Mouse (Mus musculus) CD4-positive, CD25-positive, alpha-beta regulatory T cell, adult 2 months (primary cell): ENCODE results near the gene Gm38392.

Experiments used
- DNase-seq: peaks from one replicate; pipeline ENCODE4 v3.0.0-alpha.2; 2012; ENCODE audit warnings: low read depth, low spot score

Gm38392 gene

DNA sequence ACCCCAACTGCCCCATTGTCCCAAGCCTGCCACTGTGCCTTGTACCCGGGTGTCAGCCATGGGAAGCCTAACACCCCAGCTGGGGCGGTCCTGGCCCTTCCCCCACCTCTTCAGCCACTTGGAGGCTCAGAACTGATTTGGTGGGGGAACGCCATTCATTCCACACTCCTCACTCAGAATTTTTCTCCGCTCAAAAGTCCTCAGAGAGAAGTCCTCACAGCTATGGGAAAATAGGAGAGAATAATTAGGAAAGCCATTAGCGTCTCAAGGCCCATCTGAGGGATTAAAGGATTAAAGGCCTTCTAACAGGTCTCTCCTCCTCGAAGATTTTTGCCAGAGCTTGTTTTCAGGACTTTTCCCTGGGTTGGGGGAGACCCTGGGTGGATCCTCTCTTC, 49.9 kb downstream of the Gm38392 start:
- DNase-seq = no peak

DNA sequence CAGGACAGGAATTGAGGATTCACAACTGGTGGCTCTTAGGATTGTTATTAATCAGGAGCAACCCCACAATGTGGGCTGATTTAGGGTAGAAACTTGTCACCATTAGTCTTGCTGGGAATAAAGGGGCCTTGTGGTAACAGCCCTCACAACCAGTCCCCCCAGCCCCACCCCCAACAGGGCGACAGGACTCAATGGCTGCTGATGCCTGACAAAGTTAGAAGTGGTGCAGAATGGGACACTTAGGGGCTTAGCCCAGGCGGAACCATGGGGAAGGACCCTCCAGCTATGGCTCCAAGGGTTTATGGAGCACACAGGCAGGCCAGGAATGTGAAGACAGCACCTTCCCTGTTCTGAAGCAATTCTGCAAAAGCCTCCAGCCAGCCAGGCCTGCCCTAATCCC, 51.4 kb downstream of the Gm38392 start:
- no peak for DNase-seq

DNA sequence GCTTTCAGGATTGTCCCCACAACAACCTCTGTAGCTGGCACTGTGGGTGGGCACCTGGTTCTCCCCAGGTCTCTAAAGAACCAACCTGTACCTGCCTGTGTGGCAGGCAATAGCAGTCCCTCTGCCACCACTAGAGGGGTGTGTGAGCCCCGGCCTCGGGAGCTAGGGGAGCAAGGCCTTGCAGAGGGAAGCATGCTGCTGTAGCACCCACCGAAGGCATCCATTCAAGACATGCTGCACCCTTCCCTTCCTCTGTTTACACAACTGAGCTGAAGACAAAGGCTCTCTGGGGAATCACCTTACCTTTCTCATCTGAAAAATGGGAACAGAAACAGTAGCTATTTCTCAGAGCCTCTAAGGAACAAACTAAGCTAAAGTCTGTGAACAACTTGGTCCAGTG, 51.8 kb downstream of the Gm38392 start:
- DNase-seq = peak; percentile 54

DNA sequence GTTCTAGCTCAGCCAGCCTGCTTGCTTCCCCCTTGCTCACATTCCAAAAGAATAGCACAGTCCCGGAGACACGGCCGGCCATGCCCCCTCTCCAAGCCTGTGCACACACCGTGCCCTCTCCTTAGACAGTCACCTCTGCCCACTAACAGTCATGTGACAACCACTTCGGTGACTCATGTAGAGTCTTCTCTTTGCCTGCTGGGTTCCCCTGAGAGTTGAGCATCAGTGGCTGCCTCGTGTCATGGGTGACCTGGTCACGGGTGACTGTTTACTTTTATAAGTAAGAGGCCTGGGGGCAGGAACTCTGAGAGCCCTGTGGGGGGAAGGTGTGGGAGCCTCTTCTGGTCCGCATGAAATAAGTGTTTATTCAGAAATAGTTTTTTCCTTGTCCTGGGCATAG, 53.0 kb downstream of the Gm38392 start:
- DNase-seq = no peak

DNA sequence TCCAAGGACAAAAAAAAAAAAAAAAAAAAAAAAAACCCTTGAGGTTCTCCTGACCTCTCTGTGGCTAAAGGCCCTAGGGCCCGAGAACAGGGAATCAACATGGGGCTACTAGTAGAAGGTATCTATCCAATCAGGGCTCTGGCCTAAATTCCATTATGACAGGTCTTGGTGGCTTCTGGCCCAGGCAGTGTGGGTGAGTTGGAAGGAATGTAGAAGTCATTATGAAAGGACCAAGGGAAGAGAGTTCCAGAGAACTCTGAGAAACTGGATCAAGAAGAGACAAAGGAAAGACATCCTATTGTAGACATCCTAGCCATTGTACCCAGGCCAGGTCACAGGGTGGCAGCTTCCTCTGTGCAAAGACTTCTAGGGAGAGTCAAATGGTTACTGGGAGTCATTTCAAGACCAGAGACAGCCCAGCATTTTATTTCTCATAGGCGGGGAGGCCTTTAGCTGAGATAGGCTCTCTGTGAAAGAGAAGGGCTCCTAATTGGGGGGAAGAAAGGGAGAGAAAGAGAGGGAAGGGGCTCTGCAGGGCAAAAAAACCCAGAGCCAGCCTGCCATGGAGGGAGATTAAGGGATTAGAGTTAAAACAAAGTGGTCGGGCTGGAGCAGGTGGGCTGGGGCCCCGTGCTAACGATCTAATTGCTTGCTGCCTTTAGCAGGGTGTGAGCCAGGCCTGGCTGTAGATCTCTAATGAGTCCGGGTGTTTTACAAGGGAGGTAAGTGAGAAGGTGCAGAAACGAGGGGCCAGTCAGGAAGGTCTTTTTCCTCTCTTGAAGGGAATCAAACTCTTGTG, 54.0 kb downstream of the Gm38392 start:
- no peak for DNase-seq

DNA sequence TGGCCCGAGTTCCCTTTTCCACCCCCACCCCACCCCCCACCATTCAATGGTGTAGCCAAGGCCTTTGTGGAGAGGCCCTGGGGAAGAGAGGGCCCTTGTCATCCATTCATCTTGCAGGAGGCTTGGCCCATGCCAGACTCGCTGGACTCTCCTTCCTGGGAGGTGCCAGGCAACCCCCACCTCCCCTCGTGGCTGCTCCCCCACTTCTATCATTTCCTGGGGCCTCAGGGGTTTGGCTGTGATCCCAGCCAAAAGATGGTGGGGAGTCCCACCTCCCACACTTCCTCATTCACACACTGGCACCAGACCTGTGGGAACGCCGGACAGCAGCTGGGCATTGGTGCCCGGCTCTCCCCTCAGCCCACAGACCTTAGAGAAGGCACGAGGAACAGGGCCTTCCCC, 54.7 kb downstream of the Gm38392 start:
- DNase-seq = no peak

DNA sequence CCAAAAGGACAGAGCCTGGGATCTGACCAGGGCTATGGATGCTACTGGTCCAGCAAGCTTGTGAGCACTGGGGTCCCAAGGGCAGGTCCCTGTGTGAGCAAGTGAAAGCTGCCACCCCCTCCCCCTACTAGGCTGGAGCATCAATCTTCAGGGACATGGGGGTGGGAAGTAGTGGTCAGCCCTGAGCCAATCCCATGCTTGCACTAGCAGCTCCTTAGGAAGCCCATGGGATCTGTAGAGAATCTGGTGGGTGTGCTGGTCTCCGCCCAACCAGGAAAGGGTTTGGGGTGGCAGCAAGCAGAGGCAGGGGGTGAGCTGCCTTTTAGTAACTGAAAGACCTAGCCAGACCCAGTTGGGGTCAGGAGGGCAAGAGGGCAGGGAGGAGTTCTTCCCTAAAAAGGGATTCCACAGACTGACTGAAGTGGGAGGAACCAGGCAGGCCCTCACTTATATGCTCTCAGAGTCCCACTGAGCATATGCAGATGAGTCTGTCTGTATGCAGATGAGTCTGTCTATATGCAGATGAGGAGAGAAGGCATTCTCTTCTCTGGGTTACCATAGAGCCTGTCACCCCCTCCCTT, 55.9 kb downstream of the Gm38392 start:
- no peak for DNase-seq

DNA sequence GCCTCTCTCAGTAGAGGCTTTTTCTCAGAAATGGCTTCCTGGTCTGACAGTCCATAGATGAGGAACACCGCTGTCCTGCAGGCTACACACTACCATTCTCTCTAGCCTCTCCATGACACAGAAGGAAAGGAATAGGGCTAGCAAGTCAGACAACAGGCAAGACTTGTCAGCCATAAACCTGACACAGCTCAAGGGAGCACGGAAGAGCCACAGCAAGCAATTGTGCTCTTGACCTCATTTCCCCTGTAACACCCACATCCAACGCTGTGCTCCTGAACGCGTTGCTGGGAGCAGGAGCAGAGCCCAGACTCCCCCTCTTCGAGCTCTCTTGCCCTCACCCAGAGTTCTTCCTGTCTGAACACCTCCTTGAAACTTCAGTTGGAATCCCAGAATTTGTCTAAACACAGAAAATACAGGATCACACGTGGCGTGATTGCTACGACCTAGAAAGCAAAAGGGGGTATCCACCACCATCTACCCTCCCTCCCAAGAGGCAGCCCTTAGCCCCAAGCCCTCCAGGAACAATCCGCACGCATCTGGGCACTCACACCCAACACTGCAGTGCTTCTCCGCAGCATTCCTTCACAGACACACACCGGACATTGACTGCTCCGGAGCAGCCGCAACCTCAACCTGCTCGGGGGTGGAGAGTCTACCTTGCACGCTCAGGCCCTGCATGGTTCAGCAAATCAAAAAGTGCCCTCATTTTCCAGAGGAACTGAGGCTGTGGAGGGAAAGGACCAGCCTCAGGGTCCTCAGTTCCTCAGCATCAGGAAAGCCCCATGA, 56.6 kb downstream of the Gm38392 start:
- no peak for DNase-seq

DNA sequence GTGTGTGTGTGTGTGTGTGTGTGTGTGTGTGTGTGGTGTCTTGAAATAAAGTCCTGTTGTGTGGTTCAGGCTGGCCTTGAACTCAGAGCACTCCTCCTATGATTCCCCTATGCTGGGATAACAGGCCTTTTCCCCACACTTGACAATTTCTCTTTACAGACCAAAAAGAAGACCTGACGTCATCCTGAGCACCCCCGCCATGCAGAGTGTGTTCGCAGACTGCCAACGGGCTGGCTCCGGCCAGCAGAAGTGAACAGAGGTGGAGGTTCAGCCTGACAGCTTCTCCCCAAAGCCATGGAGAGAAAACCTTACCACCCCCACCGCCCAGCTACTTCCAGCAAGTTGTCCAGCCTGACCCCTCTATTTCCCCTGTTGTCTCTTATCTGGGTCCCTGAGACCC, 57.5 kb downstream of the Gm38392 start:
- no peak for DNase-seq

DNA sequence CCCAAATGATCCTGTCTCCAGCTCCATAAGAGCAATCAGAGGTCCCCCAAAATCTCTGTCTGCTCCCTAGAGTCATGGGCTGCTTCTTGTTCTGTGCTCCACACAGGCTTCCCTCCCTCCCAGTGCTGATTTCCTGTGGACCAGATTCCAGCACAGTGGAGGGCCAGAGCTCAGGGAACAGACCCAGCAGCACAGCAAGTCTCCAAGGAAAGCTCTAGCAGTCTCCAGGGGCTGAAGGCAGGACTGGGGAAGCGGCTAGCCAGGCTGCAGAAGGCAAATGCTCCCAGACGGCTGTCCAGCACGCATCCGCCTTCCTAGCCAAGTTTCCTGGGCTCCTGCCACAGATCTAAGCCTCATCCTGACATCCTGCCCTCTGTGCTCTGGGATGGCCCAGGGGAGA, 58.1 kb downstream of the Gm38392 start:
- no peak for DNase-seq

DNA sequence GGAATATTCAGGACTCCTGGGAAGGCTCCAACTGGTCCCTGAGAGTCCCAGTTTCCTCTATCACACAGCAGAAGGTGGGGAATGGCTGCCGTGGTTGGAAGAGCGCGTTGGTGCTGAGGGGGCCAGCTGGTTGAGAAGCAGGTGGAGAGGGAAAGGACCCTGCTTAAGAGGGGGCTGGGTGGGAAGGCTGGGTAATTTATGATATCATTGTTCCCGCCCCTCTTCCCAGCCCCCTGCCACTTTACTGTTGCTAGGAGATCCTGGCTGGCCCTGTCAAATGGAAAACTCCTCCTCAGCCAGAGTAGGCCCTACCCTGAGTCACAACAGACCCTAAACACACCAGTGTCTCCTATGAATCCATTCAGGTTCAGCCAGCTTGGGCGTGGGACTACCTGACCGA, 59.0 kb downstream of the Gm38392 start:
- no peak for DNase-seq

DNA sequence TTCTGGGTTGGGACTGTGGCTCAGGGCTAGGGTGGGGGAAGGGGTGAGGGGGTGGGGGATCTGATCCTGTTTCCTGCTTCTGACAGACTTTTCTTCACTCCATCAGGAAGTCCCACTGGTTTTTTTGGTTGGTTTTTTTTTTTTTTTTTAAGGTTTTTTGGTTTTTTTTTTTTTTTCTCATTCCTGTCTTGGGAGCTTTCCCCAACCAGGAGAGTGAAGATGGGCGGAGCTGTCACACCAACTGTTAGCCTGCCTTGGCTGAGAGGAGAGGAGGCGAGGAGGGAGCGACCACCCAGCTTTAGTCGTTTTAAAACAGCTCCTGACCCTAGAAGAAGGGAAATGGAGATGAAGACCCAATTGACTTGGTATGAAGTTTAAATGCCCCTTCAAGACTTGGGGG, 59.8 kb downstream of the Gm38392 start:
- no peak for DNase-seq

DNA sequence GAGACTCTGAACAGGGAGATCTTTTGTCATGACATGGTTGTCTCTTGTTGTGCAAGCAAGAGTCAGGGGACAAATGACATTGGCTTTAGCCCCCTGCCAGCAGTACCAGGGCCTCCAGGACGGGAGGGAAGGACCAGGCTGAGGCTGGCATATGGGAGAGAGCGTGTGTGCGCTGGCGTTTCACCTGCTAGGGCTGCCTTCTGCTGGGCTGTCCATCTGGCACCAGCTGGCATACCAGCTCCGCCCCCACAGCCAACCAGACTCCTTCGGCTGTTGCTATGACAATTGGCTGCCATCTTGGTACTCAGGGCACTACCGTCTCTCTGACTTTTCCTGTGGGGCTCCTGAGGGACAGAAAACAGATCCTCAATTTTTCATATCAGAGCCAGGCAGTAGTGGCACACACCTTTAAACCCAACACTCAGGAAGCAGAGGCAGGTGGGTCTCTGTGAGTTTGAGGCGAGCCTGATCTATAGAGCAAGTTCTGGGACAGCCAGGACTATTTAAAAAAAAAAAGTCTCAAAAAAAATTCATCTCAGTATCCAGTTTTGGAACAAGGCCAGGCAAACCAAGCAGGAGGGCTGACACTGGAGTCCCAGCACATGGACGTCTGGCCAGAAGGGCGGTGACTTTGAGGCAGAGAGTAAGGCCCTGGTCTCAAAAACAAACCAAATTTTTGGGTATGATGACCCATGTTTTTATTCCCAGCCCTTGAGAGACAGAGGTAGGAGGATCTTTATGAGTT, 60.7 kb downstream of the Gm38392 start:
- DNase-seq = no peak

DNA sequence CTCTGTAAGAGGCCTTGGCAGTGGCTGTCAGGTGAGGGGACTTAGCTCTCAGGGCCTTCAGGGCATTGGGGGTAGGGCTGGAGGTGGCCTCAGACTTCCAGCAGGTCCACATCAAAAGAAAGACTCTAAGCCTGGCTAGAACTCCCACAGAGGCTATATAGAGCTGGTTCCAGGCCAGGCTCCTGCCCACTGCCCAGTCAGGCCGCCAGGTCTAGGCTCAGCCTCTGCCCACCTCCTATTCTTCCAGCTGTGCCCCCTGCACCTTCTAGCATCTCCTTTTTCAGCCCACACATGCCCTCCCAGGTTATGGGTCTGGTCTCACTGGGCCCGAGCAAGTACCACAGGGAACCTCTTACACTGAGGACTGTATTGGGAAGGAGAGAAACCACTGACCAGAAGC, 62.1 kb downstream of the Gm38392 start:
- no peak for DNase-seq

DNA sequence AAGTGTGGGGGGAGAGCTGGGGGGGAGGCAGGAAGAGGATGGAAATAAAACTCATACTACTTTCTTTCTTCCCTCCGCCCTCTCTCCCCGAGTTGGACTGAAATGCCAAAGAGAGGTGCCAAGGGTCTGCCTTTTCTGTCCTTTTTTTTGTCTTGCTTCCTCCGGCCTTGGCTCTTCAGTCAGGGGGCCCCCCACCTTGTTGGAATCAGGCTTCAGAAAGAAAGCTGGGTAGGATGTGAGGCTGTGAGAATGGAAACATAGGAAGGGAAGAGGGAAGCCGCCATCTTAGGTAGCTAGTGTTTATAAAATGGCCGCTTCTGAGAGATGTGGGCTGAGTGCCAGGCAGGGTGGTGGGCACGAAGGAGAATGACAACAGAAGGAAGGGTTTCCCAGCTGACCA, 64.6 kb downstream of the Gm38392 start:
- no peak for DNase-seq

DNA sequence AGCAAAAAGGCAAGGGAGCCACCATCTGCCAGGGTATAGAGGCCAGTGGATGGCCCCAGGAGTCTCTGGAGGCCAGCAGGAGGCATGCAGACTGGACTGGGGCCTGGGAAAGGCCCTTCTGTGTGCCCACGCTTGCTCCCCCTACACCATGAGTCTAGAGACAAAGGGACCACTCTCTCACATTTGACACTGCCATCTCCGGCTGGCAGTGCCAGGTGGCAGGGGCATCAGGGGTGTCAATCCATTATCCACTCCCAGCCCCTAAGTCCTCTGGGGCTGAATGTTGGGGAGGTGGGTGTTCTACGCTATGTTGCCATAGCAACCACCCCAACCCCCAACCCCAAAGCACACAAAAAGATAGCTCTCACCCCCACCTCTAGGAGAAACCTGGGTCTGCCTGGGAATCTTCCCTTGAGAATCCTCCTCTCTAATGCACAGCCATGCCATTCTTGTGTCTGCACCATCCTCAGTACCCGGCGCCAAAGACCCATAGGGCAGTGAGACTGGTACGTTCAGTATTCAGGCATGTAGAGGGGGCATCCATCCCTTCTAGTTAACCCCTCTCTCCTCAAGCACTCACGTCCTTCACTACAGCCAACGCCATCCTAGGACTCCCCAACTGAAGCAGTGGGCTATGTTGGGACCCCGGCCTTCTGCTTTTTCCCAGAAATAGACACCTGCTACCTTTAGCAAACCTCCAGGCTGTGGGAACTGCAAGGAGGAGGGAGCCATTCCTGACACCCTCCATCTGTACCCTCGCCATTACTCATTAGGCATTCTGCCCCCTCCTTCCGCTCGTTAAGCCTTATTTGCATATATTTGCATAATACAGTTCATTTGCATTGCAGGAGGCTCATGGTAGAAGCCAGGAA, 65.3 kb downstream of the Gm38392 start:
- no peak for DNase-seq

DNA sequence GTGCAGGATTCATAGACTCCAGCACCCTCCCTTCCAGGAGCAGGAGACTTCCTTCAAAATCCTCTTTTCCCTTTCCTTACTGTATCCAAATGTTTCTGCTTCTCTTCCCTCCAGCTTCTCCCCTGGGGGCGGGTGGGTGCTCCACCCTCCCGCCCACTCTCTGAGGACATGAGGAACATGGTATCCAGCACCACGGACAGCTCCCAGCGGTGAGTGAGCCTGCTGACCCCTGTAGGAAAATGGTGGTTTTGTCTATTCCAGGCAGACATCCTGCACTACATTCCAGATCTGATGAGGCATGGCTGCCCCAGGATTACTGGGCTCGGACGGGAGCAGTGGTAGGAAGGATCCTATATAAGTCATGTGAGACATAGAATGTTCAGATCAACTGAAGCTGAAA, 66.2 kb downstream of the Gm38392 start:
- peak; percentile 69 for DNase-seq

DNA sequence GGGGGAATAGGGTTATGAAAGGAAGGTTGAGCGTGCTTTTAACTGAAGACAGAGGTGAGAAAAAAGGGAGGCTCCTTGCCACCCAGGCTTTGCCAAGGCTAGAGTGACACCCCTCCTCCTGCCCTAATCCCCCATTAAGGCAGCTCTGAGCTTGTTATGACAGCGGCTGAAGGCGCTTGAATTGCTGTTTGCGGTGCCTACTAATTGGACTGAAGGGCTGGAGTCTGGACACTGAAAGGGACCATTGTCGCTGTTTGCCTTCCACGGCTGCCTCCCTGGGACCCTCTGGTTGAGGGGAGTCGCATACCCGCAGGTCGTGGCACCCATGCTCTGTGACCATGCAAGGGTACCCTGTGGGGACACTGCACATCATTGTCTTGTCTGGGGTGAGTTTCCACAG, 67.1 kb downstream of the Gm38392 start:
- DNase-seq = no peak

DNA sequence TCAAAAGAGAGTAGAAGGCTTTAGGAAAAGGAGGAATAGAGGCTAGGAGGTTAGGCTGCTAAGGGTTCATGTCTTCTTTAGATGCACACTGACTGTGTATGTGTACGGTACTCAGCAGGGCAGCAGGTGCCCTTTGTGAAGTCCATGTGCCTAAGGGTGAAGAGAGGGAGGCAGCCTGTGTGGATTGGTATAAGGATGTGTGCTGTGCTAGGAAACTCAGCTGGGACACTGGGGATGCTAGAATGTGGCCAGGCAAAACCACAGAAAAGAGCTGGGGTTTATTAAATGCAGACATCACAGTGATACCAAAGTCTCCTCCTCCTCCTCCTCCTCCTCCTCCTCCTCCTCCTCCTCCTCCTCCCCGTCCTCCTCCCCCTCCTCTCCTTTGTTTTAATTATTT, 69.3 kb downstream of the Gm38392 start:
- no peak for DNase-seq

DNA sequence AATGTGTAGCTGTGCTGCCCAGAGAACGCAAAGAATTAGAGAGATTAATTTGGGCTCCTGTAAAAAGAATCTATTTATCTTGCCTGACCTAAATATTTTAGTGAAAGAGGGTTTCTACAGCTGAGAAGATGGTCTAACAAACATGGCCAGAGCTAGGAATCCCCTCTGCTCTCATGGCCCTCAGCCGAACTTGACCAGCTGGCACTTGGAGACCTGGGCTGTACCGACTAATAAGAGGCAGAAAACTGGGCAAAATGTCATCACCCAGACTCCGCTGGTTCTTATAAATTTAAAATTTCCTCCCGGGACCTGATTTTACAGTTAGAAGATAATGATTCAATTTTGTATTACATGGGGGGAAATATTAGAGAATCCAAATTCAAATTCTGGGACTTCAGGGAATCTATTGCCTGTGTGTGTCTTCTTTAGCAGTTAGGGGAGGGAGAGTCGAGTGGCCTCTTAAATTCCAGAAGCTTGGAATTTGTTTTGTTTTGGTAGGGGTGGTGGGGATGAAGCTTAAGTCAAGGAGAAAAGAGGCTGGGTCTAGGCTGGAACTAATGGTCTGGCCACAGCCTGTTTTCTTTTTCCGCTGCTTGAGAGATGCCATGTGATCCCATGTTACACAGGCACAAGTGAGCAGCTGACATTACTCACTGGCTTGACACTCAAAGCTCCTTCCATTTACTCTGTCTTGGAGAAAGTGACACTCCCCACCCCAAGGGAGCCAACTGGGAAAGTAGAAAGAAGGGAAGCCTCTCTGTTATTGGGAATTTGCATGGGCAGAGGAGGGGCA, 70.3 kb downstream of the Gm38392 start:
- DNase-seq = no peak
